Mouse (Mus musculus): Measurements from ENCODE around the gene Acot12. TPM values are rescaled to one million over a fixed set of nuclear protein-coding genes. Genes with fewer than 3 reads are reported as not detected.
A peak's percentile ranks its signal among the peaks of the same experiment; 100 is the strongest.

Acot12 gene
- polyA plus RNA-seq, 1 experiment = not detected

- TF ChIP-seq GATA1 (IDR thresholded peaks at IDR 0.05; ENCODE audit: borderline replicate concordance, low read length) = no peak
- no peak for TF ChIP-seq FLI1 (IDR thresholded peaks at IDR 0.05; ENCODE audit: low read length)
- no peak overlapping the region for H3K4me3 ChIP-seq (replicated peaks)
- H3K36me3 ChIP-seq (replicated peaks; ENCODE audit: low read length) = no peaks in the 10 kb centered on the region
- peaks cover 4% of the 10 kb centered on the region; the same call in 1 of the 2 replicates for H3K4me1 ChIP-seq
- H3K27me3 ChIP-seq (replicated peaks) = no peaks in the 10 kb centered on the region
- H3K9me3 ChIP-seq = peaks cover 4% of the 10 kb centered on the region; the same call in 1 of the 2 replicates
These were observed 38.6 kb downstream of the Acot12 start for GRCm38 (mm10) chr13:91779892-91780291.

GRCm38 (mm10) chr13:91792035-91792434, 50.7 kb downstream of the Acot12 start:
- H3K36me3 ChIP-seq (replicated peaks; ENCODE audit: low read length) = peaks cover 37% of the 10 kb centered on the region
- H3K4me1 ChIP-seq = peaks cover 7% of the 10 kb centered on the region
- H3K9me3 ChIP-seq = 0 out of 2 replicates have a peak, but pooled peaks cover 2% of the 10 kb centered on the region
- TF ChIP-seq GATA1 (IDR thresholded peaks at IDR 0.05; ENCODE audit: borderline replicate concordance, low read length) (no peak), FLI1 (IDR thresholded peaks at IDR 0.05; ENCODE audit: low read length) (no peak)
- H3K4me3 ChIP-seq (replicated peaks) = peak overlapping the region; percentile 14
- H3K27me3 ChIP-seq (replicated peaks) = peaks cover 5% of the 10 kb centered on the region

GRCm38 (mm10) chr13:91794926-91795436, 53.7 kb downstream of the Acot12 start:
- peaks cover 14% of the 10 kb centered on the region for H3K4me1 ChIP-seq
- H3K9me3 ChIP-seq = 0 out of 2 replicates have a peak, but pooled peaks cover 2% of the 10 kb centered on the region
- peaks cover 66% of the 10 kb centered on the region for H3K36me3 ChIP-seq (replicated peaks; ENCODE audit: low read length)
- H3K27me3 ChIP-seq (replicated peaks) = no peaks in the 10 kb centered on the region
- H3K4me3 ChIP-seq (replicated peaks) = no peak overlapping the region
- TF ChIP-seq FLI1 (IDR thresholded peaks at IDR 0.05; ENCODE audit: low read length) = no peak
- no peak for TF ChIP-seq GATA1 (IDR thresholded peaks at IDR 0.05; ENCODE audit: borderline replicate concordance, low read length)

GRCm38 (mm10) chr13:91795593-91795992, 54.3 kb downstream of the Acot12 start:
- TF ChIP-seq FLI1 (IDR thresholded peaks at IDR 0.05; ENCODE audit: low read length) (no peak), GATA1 (IDR thresholded peaks at IDR 0.05; ENCODE audit: borderline replicate concordance, low read length) (no peak)
- Histone ChIP-seq H3K9me3 (0 out of 2 replicates have a peak, but pooled peaks cover 2% of the 10 kb centered on the region), H3K27me3 (replicated peaks) (no peaks in the 10 kb centered on the region), H3K4me1 (peaks cover 14% of the 10 kb centered on the region), H3K36me3 (replicated peaks; ENCODE audit: low read length) (peaks cover 72% of the 10 kb centered on the region), H3K4me3 (replicated peaks) (no peak overlapping the region)

- Histone ChIP-seq H3K9me3 (0 out of 2 replicates have a peak, but pooled peaks cover 2% of the 10 kb centered on the region), H3K4me3 (replicated peaks) (no peak overlapping the region), H3K36me3 (replicated peaks; ENCODE audit: low read length) (peaks cover 76% of the 10 kb centered on the region), H3K4me1 (peaks cover 14% of the 10 kb centered on the region), H3K27me3 (replicated peaks) (no peaks in the 10 kb centered on the region)
- TF ChIP-seq FLI1 (IDR thresholded peaks at IDR 0.05; ENCODE audit: low read length) (no peak), GATA1 (IDR thresholded peaks at IDR 0.05; ENCODE audit: borderline replicate concordance, low read length) (no peak)
These were observed 54.7 kb downstream of the Acot12 start for GRCm38 (mm10) chr13:91796003-91796402.

- peaks cover 22% of the 10 kb centered on the region for H3K4me1 ChIP-seq
- no peak for TF ChIP-seq FLI1 (IDR thresholded peaks at IDR 0.05; ENCODE audit: low read length)
- TF ChIP-seq GATA1 (IDR thresholded peaks at IDR 0.05; ENCODE audit: borderline replicate concordance, low read length) = no peak
These were observed 55.6 kb downstream of the Acot12 start for GRCm38 (mm10) chr13:91796916-91797315.

GRCm38 (mm10) chr13:91797442-91797841, 56.1 kb downstream of the Acot12 start:
- TF ChIP-seq FLI1 (IDR thresholded peaks at IDR 0.05; ENCODE audit: low read length) (no peak), GATA1 (IDR thresholded peaks at IDR 0.05; ENCODE audit: borderline replicate concordance, low read length) (no peak)
- Histone ChIP-seq H3K9me3 (0 out of 2 replicates have a peak, but pooled peaks cover 2% of the 10 kb centered on the region), H3K4me3 (replicated peaks) (no peak overlapping the region), H3K4me1 (peaks cover 19% of the 10 kb centered on the region), H3K27me3 (replicated peaks) (no peaks in the 10 kb centered on the region), H3K36me3 (replicated peaks; ENCODE audit: low read length) (peaks cover 86% of the 10 kb centered on the region)

More at GRCm38 (mm10) chr13:91796916-91797315, 55.6 kb downstream of the Acot12 start:
- H3K4me3 ChIP-seq (replicated peaks) = no peak overlapping the region
- 0 out of 2 replicates have a peak, but pooled peaks cover 2% of the 10 kb centered on the region for H3K9me3 ChIP-seq
- H3K27me3 ChIP-seq (replicated peaks) = no peaks in the 10 kb centered on the region
- peaks cover 85% of the 10 kb centered on the region for H3K36me3 ChIP-seq (replicated peaks; ENCODE audit: low read length)

GRCm38 (mm10) chr13:91801726-91802125, 60.4 kb downstream of the Acot12 start:
- peaks cover 30% of the 10 kb centered on the region for H3K4me1 ChIP-seq
- TF ChIP-seq GATA1 (IDR thresholded peaks at IDR 0.05; ENCODE audit: borderline replicate concordance, low read length) (no peak), FLI1 (IDR thresholded peaks at IDR 0.05; ENCODE audit: low read length) (no peak)
- H3K27me3 ChIP-seq (replicated peaks) = no peaks in the 10 kb centered on the region
- no peaks in the 10 kb centered on the region for H3K9me3 ChIP-seq
- H3K4me3 ChIP-seq (replicated peaks) = no peak overlapping the region
- peaks cover 74% of the 10 kb centered on the region for H3K36me3 ChIP-seq (replicated peaks; ENCODE audit: low read length)

GRCm38 (mm10) chr13:91807155-91807839, 66.0 kb downstream of the Acot12 start, which contains the start of gene Zcchc9:
Gene Zcchc9, minus strand, starts transcription at chr13:91807705.
- peak within 1 kb of the TSS; percentile 99 for H3K4me3 ChIP-seq (replicated peaks)
- no peak for TF ChIP-seq GATA1 (IDR thresholded peaks at IDR 0.05; ENCODE audit: borderline replicate concordance, low read length)
- peak; percentile 92 for TF ChIP-seq FLI1 (IDR thresholded peaks at IDR 0.05; ENCODE audit: low read length)
- H3K27me3 ChIP-seq (replicated peaks) = no peaks in the 10 kb centered on the region
- H3K9me3 ChIP-seq = no peaks in the 10 kb centered on the region
- peaks cover 22% of the 10 kb centered on the region; the same call in 1 of the 2 replicates for H3K4me1 ChIP-seq
- H3K36me3 ChIP-seq (replicated peaks; ENCODE audit: low read length) = peaks cover 21% of the 10 kb centered on the region
